Mouse (Mus musculus) kidney, postnatal 25 days (tissue): Measurements from ENCODE around the gene Olfr424.

Source experiments
- DNase-seq, 2 experiments: peaks; one replicate each; pipeline ENCODE4 v3.0.0; 2021; ENCODE audit warnings: mixed read lengths in 2 of 2

Olfr424 gene

GRCm38 (mm10) chr1:174131217-174131616 lies at the start of gene Olfr424:
TSS of gene Olfr424 (plus strand) at chr1:174131517.
- no peak for DNase-seq

GRCm38 (mm10) chr1:174084031-174084430 lies 47.3 kb upstream of the Olfr424 start, which contains the start of gene Olfr429:
TSS of gene Olfr429 (plus strand) at chr1:174084331.
- DNase-seq, result no peak

GRCm38 (mm10) chr1:174096591-174096990 lies 34.7 kb upstream of the Olfr424 start, which contains the start of gene Olfr427:
TSS of gene Olfr427 (plus strand) at chr1:174096891.
- DNase-seq, result no peak

GRCm38 (mm10) chr1:174103735-174104134 lies 27.6 kb upstream of the Olfr424 start:
- DNase-seq, result no peak

GRCm38 (mm10) chr1:174121062-174121461 lies 10.3 kb upstream of the Olfr424 start, which contains the start of gene Olfr231:
TSS of gene Olfr231 (minus strand) at chr1:174121162.
- no peak for DNase-seq

GRCm38 (mm10) chr1:174131999-174132398 lies 682 bp downstream of the Olfr424 start:
- DNase-seq, result no peak

- no peak for DNase-seq
These were observed 10.1 kb downstream of the Olfr424 start for GRCm38 (mm10) chr1:174141384-174141783.

GRCm38 (mm10) chr1:174146696-174147095 lies 15.4 kb downstream of the Olfr424 start:
- no peak for DNase-seq

GRCm38 (mm10) chr1:174149289-174149688 lies 18.0 kb downstream of the Olfr424 start:
- no peak for DNase-seq

- DNase-seq, result no peak
These were observed 24.0 kb downstream of the Olfr424 start, which contains the start of gene Olfr420 for GRCm38 (mm10) chr1:174155333-174155732. TSS of gene Olfr420 (plus strand) at chr1:174155633.

- DNase-seq, result no peak
These were observed 26.3 kb downstream of the Olfr424 start for GRCm38 (mm10) chr1:174157622-174158021.

GRCm38 (mm10) chr1:174158512-174158911 lies 27.2 kb downstream of the Olfr424 start:
- no peak for DNase-seq

- no peak for DNase-seq
These were observed 27.8 kb downstream of the Olfr424 start for GRCm38 (mm10) chr1:174159095-174159494.

- DNase-seq, result no peak
These were observed 37.7 kb downstream of the Olfr424 start for GRCm38 (mm10) chr1:174169024-174169423.

- DNase-seq, result no peak
These were observed 39.6 kb downstream of the Olfr424 start for GRCm38 (mm10) chr1:174170706-174171501.

GRCm38 (mm10) chr1:174171537-174171936 lies 40.2 kb downstream of the Olfr424 start:
- DNase-seq, result no peak

- no peak for DNase-seq
These were observed 41.3 kb downstream of the Olfr424 start, which contains the start of gene Spta1 for GRCm38 (mm10) chr1:174172605-174173004. TSS of gene Spta1 (plus strand) at chr1:174172776.
